Mouse (Mus musculus): ENCODE results near the gene Cacna1i.

DNA sequence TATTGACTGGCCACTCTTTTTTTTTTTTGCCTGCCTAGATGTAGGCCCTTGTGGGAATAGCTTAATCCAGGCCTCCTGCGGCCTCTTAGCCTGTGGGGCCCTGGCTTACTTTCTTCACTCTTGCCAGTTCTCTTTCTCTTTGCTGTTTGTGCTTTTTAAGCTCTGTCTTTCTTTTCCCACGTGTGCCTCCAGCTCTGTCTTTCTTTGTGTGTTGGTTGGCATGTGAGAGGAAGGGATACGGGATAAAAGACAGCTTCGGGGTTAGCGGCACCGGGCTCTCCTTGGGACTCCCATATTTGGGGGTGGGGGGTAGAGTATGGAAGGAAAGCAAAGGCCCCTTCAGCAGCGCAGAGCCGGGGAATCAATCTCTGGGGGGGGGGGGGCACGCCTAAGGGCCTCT, 151.0 kb downstream of the Cacna1i start:
- no peak for TF ChIP-seq CTCF (IDR thresholded peaks at IDR 0.05; ENCODE audit: borderline replicate concordance, extremely low read depth, insufficient read depth, insufficient read length)
- TF ChIP-seq POLR2A (IDR thresholded peaks at IDR 0.05; ENCODE audit: borderline replicate concordance, extremely low read depth, insufficient read depth, insufficient read length, poor library complexity, severe bottlenecking): no peak
